Mouse (Mus musculus): ENCODE results near the gene Hnrnpc. TPM values are rescaled to one million over a fixed set of nuclear protein-coding genes. Genes with fewer than 3 reads are reported as not detected.
"Not testable (repeated sequence)": the region's sequence is repeated elsewhere in the genome, so short reads cannot be mapped to it uniquely, and the experiment has no call there.

The Hnrnpc gene
- polyA plus RNA-seq, 1 experiment = 975 TPM

DNA sequence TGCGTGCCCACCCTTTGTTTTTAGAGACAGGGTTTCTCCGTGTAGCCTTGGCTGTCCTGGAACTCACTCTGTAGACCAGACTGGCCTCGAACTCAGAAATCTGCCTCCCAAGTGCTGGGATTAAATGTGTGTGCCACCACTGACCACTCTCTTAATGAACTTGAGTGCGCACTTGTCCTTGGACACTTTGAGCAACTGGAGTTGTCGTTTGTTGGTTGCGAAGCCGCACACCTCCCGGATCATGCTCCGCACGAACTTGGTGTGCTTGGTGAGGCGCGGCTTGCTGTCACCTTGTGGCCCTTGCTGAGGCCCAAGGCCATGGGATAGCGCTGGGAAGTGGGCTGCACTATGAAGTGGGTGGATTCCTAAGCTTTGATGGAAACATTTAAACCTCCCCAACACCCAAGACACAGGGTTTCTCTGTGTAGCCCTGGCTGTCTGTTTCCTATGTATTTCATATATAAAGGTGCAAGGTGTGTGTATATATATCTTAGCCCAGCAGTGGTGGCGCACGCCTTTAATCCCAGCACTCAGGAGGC lies 32.2 kb downstream of the Hnrnpc start:
- Histone ChIP-seq H3K9me3 (replicated peaks; ENCODE audit: control insufficient read depth, insufficient read depth, low read length, poor library complexity, severe bottlenecking) (no peaks in the 10 kb centered on the region), H3K27me3 (ENCODE audit: control insufficient read depth, insufficient read depth, low read length, poor library complexity, severe bottlenecking) (no peaks in the 10 kb centered on the region), H3K4me3 (ENCODE audit: low read depth, low read length) (no peak overlapping the region), H3K27ac (ENCODE audit: insufficient read depth, low read length) (no peak overlapping the region), H3K36me3 (ENCODE audit: control insufficient read depth, insufficient read depth, low read length, poor library complexity, severe bottlenecking) (peaks cover 40% of the 10 kb centered on the region), H3K9ac (ENCODE audit: low read depth, poor library complexity, severe bottlenecking) (no peak overlapping the region), H3K4me1 (ENCODE audit: control insufficient read depth, insufficient read depth, low read length) (peaks cover 1% of the 10 kb centered on the region)
- TF ChIP-seq POLR2A (IDR thresholded peaks at IDR 0.05; ENCODE audit: insufficient read depth, low read length) (no peak), CTCF (IDR thresholded peaks at IDR 0.05; ENCODE audit: low read depth, low read length) (no peak), EP300 (IDR thresholded peaks at IDR 0.05; ENCODE audit: insufficient read depth, low read depth, low read length) (no peak)

DNA sequence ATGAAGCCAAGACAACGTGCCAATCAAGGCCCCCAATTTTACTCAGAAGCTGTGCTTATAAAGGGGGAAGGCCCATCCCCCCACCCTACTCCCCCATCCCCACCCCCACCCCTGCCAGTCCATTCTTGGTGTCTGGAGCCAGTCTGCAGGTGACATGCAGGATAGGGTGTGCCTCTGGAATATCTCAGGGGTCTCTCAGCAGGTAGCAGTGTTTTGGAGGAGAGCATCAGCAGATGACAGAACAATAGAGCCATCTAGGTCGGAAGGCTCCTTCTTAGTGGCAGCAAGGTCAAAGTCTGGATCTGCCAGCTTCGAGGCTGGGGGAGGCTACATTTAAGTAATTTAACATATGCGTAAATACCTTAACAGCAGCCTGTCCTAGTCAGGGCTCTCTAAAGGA lies 37.7 kb downstream of the Hnrnpc start:
- Histone ChIP-seq H3K4me1 (ENCODE audit: control insufficient read depth, insufficient read depth, low read length) (peaks cover 3% of the 10 kb centered on the region), H3K27ac (ENCODE audit: insufficient read depth, low read length) (peak overlapping the region; percentile 84), H3K36me3 (ENCODE audit: control insufficient read depth, insufficient read depth, low read length, poor library complexity, severe bottlenecking) (no peaks in the 10 kb centered on the region), H3K9ac (ENCODE audit: low read depth, poor library complexity, severe bottlenecking) (no peak overlapping the region), H3K4me3 (ENCODE audit: low read depth, low read length) (no peak overlapping the region), H3K9me3 (replicated peaks; ENCODE audit: control insufficient read depth, insufficient read depth, low read length, poor library complexity, severe bottlenecking) (no peaks in the 10 kb centered on the region), H3K27me3 (ENCODE audit: control insufficient read depth, insufficient read depth, low read length, poor library complexity, severe bottlenecking) (no peaks in the 10 kb centered on the region)
- TF ChIP-seq POLR2A (IDR thresholded peaks at IDR 0.05; ENCODE audit: insufficient read depth, low read length) (no peak), EP300 (IDR thresholded peaks at IDR 0.05; ENCODE audit: insufficient read depth, low read depth, low read length) (peak; percentile 69)

DNA sequence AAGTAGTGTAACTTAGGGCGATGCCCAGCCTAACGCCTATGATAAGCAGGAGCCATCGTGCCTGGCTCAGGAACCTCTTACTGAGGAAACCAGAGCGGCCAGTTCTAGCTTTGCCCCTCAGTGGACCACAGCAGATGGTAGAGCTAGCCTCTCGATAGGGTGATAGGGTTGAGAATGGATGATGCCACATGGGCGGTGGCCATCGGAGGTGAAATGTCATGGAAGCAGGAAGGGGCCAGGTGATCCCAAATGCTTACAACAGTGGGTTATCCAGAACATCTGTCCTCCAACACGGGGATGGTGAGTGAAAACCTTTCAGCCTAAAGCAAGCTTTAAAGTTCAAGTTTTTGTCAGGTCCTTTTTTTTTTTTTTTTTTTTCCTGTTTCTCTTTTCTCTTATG lies 42.0 kb downstream of the Hnrnpc start:
- Histone ChIP-seq H3K27ac (ENCODE audit: insufficient read depth, low read length) (no peak overlapping the region), H3K27me3 (ENCODE audit: control insufficient read depth, insufficient read depth, low read length, poor library complexity, severe bottlenecking) (no peaks in the 10 kb centered on the region), H3K9me3 (replicated peaks; ENCODE audit: control insufficient read depth, insufficient read depth, low read length, poor library complexity, severe bottlenecking) (no peaks in the 10 kb centered on the region), H3K4me1 (ENCODE audit: control insufficient read depth, insufficient read depth, low read length) (peaks cover 3% of the 10 kb centered on the region), H3K9ac (ENCODE audit: low read depth, poor library complexity, severe bottlenecking) (no peak overlapping the region), H3K36me3 (ENCODE audit: control insufficient read depth, insufficient read depth, low read length, poor library complexity, severe bottlenecking) (no peaks in the 10 kb centered on the region), H3K4me3 (ENCODE audit: low read depth, low read length) (no peak overlapping the region)
- TF ChIP-seq EP300 (IDR thresholded peaks at IDR 0.05; ENCODE audit: insufficient read depth, low read depth, low read length) = no peak
- TF ChIP-seq POLR2A (IDR thresholded peaks at IDR 0.05; ENCODE audit: insufficient read depth, low read length) = no peak
- no peak for TF ChIP-seq CTCF (IDR thresholded peaks at IDR 0.05; ENCODE audit: low read depth, low read length)

DNA sequence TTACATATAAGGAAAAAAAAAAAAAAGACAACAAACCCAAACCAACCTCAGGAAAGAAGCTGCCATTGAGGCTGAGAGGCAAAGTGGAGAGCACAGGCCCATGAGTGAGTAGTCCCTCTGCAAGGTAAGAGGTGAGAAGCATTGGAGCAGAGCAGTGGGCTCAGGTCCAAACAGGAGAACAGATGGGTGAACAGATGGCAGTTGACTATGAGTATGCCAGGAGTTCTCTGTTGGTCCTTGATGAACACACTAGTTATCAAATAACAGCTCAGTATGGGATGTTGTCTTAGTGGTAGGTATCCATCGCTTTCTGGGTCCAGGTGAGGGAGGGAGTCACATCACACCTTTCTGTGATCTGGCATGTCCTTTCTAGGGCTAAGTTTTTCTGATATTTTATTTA lies 43.0 kb downstream of the Hnrnpc start:
- no peak for TF ChIP-seq CTCF (IDR thresholded peaks at IDR 0.05; ENCODE audit: low read depth, low read length)
- TF ChIP-seq EP300 (IDR thresholded peaks at IDR 0.05; ENCODE audit: insufficient read depth, low read depth, low read length) = no peak
- TF ChIP-seq POLR2A (IDR thresholded peaks at IDR 0.05; ENCODE audit: insufficient read depth, low read length) = no peak
- H3K36me3 ChIP-seq (ENCODE audit: control insufficient read depth, insufficient read depth, low read length, poor library complexity, severe bottlenecking) = no peaks in the 10 kb centered on the region
- no peaks in the 10 kb centered on the region for H3K9me3 ChIP-seq (replicated peaks; ENCODE audit: control insufficient read depth, insufficient read depth, low read length, poor library complexity, severe bottlenecking)
- H3K27ac ChIP-seq (ENCODE audit: insufficient read depth, low read length) = no peak overlapping the region
- no peak overlapping the region for H3K4me3 ChIP-seq (ENCODE audit: low read depth, low read length)
- no peak overlapping the region for H3K9ac ChIP-seq (ENCODE audit: low read depth, poor library complexity, severe bottlenecking)
- peaks cover 1% of the 10 kb centered on the region for H3K4me1 ChIP-seq (ENCODE audit: control insufficient read depth, insufficient read depth, low read length)
- no peaks in the 10 kb centered on the region for H3K27me3 ChIP-seq (ENCODE audit: control insufficient read depth, insufficient read depth, low read length, poor library complexity, severe bottlenecking)

DNA sequence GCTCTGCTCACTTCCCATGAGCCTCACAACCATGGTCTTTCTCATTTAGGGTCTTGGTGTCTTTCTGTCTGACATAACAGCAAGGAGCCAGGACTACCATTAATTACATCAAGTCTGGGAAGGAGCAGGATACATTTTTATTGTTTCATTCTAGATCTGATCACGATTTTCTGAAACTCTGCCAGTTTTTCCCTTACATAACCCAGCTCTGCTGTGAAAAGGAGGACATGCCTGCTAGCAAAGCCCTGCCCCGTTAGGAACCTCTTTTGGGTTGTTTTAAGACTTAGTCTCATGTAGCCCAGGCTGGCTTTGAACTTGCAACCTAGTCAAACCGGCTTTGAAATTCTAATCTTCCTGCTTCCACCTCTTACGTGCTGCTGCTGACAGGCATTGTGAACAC lies 43.8 kb downstream of the Hnrnpc start:
- no peaks in the 10 kb centered on the region for H3K36me3 ChIP-seq (ENCODE audit: control insufficient read depth, insufficient read depth, low read length, poor library complexity, severe bottlenecking)
- no peak overlapping the region for H3K9ac ChIP-seq (ENCODE audit: low read depth, poor library complexity, severe bottlenecking)
- peaks cover 1% of the 10 kb centered on the region for H3K4me1 ChIP-seq (ENCODE audit: control insufficient read depth, insufficient read depth, low read length)
- TF ChIP-seq EP300 (IDR thresholded peaks at IDR 0.05; ENCODE audit: insufficient read depth, low read depth, low read length) (no peak), CTCF (IDR thresholded peaks at IDR 0.05; ENCODE audit: low read depth, low read length) (no peak), POLR2A (IDR thresholded peaks at IDR 0.05; ENCODE audit: insufficient read depth, low read length) (no peak)
- no peak overlapping the region for H3K4me3 ChIP-seq (ENCODE audit: low read depth, low read length)
- H3K27me3 ChIP-seq (ENCODE audit: control insufficient read depth, insufficient read depth, low read length, poor library complexity, severe bottlenecking) = no peaks in the 10 kb centered on the region
- peaks cover 6% of the 10 kb centered on the region for H3K9me3 ChIP-seq (replicated peaks; ENCODE audit: control insufficient read depth, insufficient read depth, low read length, poor library complexity, severe bottlenecking)
- no peak overlapping the region for H3K27ac ChIP-seq (ENCODE audit: insufficient read depth, low read length)

DNA sequence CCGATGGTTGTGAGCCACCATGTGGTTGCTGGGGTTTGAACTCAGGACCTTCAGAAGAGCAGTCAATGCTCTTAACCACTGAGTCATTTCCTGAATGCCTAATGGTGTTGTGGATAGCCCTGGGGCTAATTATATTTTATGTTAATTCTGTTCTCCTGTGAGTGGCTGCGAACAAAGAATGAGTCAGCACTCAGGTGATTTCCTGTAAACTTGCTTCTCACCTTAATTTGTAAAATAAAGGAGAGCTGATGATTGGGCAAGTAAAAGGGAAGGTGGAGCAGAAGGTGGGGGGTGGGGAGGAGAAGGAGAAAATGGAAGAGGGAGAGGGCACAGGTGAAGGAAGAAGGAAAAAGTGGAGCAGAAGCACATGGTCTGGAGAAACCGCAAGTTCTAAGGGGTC lies 51.1 kb downstream of the Hnrnpc start:
- not testable (repeated sequence) for H3K9ac ChIP-seq (ENCODE audit: low read depth, poor library complexity, severe bottlenecking); H3K36me3 ChIP-seq (ENCODE audit: control insufficient read depth, insufficient read depth, low read length, poor library complexity, severe bottlenecking); H3K4me1 ChIP-seq (ENCODE audit: control insufficient read depth, insufficient read depth, low read length); H3K4me3 ChIP-seq (ENCODE audit: low read depth, low read length); H3K27me3 ChIP-seq (ENCODE audit: control insufficient read depth, insufficient read depth, low read length, poor library complexity, severe bottlenecking)
- Histone ChIP-seq H3K27ac (ENCODE audit: insufficient read depth, low read length) (peak overlapping the region; percentile 94), H3K9me3 (replicated peaks; ENCODE audit: control insufficient read depth, insufficient read depth, low read length, poor library complexity, severe bottlenecking) (peaks cover 34% of the 10 kb centered on the region)

Measured in ES-Bruce4 (cell line).